Mouse (Mus musculus) bone marrow macrophage, adult 2 months (primary cell): ENCODE results near the gene Stxbp1.

Experiments used
- CTCF ChIP-seq: IDR thresholded peaks from 2 replicates; pipeline ENCODE4 v1.5.1; 2012; ENCODE audit warnings: low read depth, mild to moderate bottlenecking, low read length, moderate library complexity
- POLR2A ChIP-seq: IDR thresholded peaks from 2 replicates; pipeline ENCODE4 v1.6.1; 2012; ENCODE audit warnings: mild to moderate bottlenecking, low read depth, low read length, borderline replicate concordance

- no peak for TF ChIP-seq CTCF
- no peak for TF ChIP-seq POLR2A
These were observed 27.0 kb upstream of the Stxbp1 start for GRCm38 (mm10) chr2:32874070-32874469.
